Mouse (Mus musculus): Measurements from ENCODE around the gene Ephb2.

DNA sequence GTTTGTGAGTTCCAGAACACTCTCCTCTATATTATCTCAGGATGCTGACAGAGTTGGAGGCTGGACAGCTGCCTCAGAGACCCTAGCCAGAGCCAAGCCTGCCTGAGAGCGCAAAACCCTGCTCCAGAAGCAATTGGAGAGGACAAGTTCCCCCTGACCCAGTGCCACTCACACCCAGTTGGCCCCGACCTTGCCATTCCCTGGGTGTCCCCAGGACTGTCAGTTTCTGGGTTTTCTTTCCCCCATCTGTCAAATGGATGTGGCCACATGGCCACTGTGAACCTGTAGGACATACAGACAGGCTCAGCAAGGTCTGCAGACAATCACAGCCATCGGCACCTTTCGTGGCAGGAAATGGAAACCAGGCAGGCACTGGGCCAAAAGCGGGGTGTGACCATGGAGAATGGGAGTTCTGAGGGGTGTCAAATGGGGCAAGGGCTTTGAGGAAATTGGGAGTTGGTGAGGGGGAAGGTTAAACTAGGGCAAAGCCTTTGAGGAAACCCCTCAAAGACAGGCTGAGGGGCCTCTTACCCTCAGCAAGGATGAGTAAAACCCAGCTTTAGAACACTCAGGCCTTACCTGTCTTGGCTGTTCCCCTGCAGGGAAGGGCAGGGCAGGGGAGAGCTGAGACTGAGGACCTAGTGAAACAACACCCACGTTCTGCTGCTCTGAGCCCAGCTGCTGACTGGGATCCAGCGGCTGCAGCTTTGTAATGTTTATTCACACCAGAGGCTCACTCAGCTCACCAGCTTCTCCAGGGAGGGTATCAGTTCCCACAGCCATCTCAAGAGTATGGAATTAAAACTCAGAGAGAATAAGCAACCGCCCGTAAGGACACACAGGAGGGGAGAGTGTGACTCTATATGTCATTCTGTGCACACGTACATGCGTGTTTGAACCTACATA, 6.9 kb downstream of the Ephb2 start:
- no peak for TF ChIP-seq CTCF (IDR thresholded peaks at IDR 0.05; ENCODE audit: extremely low read depth, insufficient read length, insufficient replicate concordance, low read depth, low read length)
- TF ChIP-seq POLR2A (IDR thresholded peaks at IDR 0.05; ENCODE audit: low read depth, low read length) = no peak

All from small intestine, adult 2 months (tissue).